Mouse (Mus musculus) C2C12 (cell line): Measurements from ENCODE around the gene Lgmn.

ENCODE experiments used
- CTCF ChIP-seq: IDR thresholded peaks from one replicate; pipeline ENCODE4 v1.5.1; 2011; ENCODE audit not compliant: control insufficient read depth, insufficient read depth, insufficient read length
- USF1 ChIP-seq: IDR thresholded peaks from one replicate; pipeline ENCODE4 v1.6.1; 2011; ENCODE audit warnings: low read depth, mild to moderate bottlenecking, control low read depth, moderate library complexity

- no peak for TF ChIP-seq CTCF
- no peak for TF ChIP-seq USF1
Measured at GRCm38 (mm10) chr12:102442639-102443038, 3.0 kb upstream of the Lgmn start.
